ENCODE assay signal across 9 mouse cellular contexts in the genomic region with DNA sequence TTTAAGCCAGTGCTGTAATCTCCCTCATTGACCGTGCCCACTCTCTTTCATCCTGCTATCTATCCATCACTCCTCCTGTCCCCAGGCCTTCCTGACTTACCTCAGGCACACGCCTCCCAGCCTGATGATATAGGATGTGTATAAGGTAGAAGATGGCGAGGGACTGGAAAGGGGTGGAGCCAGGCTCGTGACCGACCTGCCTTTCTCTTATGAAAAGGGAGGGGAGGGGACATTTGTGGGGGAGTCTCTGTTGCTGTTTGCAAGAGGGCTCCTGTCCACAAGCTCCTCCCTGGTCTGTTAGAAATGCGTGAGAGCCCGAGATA. TPM values are rescaled to one million over a fixed set of nuclear protein-coding genes. Genes with fewer than 3 reads are reported as not detected.
DNase-seq lines count a peak whose midpoint lies in the region; ATAC-seq lines count a peak whose summit lies in the region.
"Had no signal": no experiment of that assay in that cellular context is flagged by ENCODE, and none has a peak within 500 bp of the region (broad histone marks: within the 10 kb centered on the region; RNA-seq: fewer than 3 reads in every experiment).

TSS of gene Tspo2 (minus strand) at position 170 of the 323 bp plus-strand sequence.

- no peaks in the 10 kb centered on the region for H3K36me3 ChIP-seq in midbrain, embryonic 10.5 days
- H3K36me3 ChIP-seq in midbrain, embryonic 11.5 days (ENCODE audit: control insufficient read depth, insufficient read depth, low read length): no peaks in the 10 kb centered on the region
- H3K36me3 ChIP-seq in embryonic facial prominence, embryonic 10.5 days (replicated peaks): no peaks in the 10 kb centered on the region

- H3K4me1 ChIP-seq in midbrain, embryonic 10.5 days: peaks cover 11% of the 10 kb centered on the region
- H3K4me1 ChIP-seq in midbrain, embryonic 11.5 days (ENCODE audit: control insufficient read depth, insufficient read depth, low read length): no peaks in the 10 kb centered on the region
- H3K4me1 ChIP-seq in embryonic facial prominence, embryonic 10.5 days: peaks cover 18% of the 10 kb centered on the region; the same call in 1 of the 2 replicates

- H3K4me2 ChIP-seq in midbrain, embryonic 11.5 days: no peak within 1 kb of the TSS

- H3K27ac ChIP-seq in midbrain, embryonic 10.5 days (replicated peaks): 0 out of 2 replicates have a peak within 1 kb of the TSS, but pooled peaks have one; percentile 60
- H3K27ac ChIP-seq in midbrain, embryonic 11.5 days (ENCODE audit: low read depth, low read length): no peak within 1 kb of the TSS
- H3K27ac ChIP-seq in embryonic facial prominence, embryonic 10.5 days (replicated peaks): peak within 1 kb of the TSS; percentile 30; the same call in 1 of the 2 replicates

- no peaks in the 10 kb centered on the region for H3K9me3 ChIP-seq in midbrain, embryonic 10.5 days (replicated peaks)
- H3K9me3 ChIP-seq in midbrain, embryonic 11.5 days (ENCODE audit: control insufficient read depth, low read length): no peaks in the 10 kb centered on the region
- no peaks in the 10 kb centered on the region for H3K9me3 ChIP-seq in embryonic facial prominence, embryonic 10.5 days
- H3K9me3 ChIP-seq: megakaryocyte, embryonic 14.5 days had no signal

- H3K4me3 ChIP-seq in midbrain, embryonic 10.5 days: no peak within 1 kb of the TSS
- no peak within 1 kb of the TSS for H3K4me3 ChIP-seq in midbrain, embryonic 11.5 days (ENCODE audit: low read depth, low read length)
- no peak within 1 kb of the TSS for H3K4me3 ChIP-seq in embryonic facial prominence, embryonic 10.5 days
- H3K4me3 ChIP-seq: megakaryocyte, embryonic 14.5 days had no signal

- ATAC-seq in midbrain, embryonic 11.5 days (ENCODE audit: low FRiP score): no peak
- no peak for ATAC-seq in CD4-positive, CD25-positive, alpha-beta regulatory T cell, adult 4 months
- ATAC-seq: forebrain, embryonic 14.5 days had no signal

- no peaks in the 10 kb centered on the region for H3K27me3 ChIP-seq in midbrain, embryonic 10.5 days (ENCODE audit: low read depth, poor library complexity, severe bottlenecking)
- H3K27me3 ChIP-seq in midbrain, embryonic 11.5 days (ENCODE audit: control insufficient read depth, insufficient read depth, low read length): no peaks in the 10 kb centered on the region
- H3K27me3 ChIP-seq in embryonic facial prominence, embryonic 10.5 days (replicated peaks; ENCODE audit: low read depth, poor library complexity, severe bottlenecking): no peaks in the 10 kb centered on the region

- WGBS in midbrain, embryonic 10.5 days: 81% methylated on average over 7 of the region's 7 CpGs
- WGBS in midbrain, embryonic 11.5 days: 78% methylated on average over 7 of the region's 7 CpGs
- 70% methylated on average over 7 of the region's 7 CpGs for WGBS in embryonic facial prominence, embryonic 10.5 days

- H3K9ac ChIP-seq in midbrain, embryonic 11.5 days (ENCODE audit: low read length): no peak within 1 kb of the TSS

- no peak for DNase-seq in midbrain, embryonic 10.5 days (ENCODE audit: low spot score)
- no peak for DNase-seq in midbrain, embryonic 11.5 days (ENCODE audit: low spot score, missing footprints)
- no peak for DNase-seq in embryonic facial prominence, embryonic 10.5 days (ENCODE audit: low spot score)
- DNase-seq in liver: peak; percentile 90
- peak; percentile 44 to 70 for DNase-seq in spleen, postnatal 36 days (ENCODE audit: low spot score in 2 of 2)
- no peak for DNase-seq in adrenal gland, postnatal 10 days

RNA-seq across cellular contexts. Expression of gene Tspo2, which starts in this region (rescaled TPM):
- 0.43 TPM in 1 of 2 replicates, not detected in the other for polyA plus RNA-seq in midbrain, embryonic 10.5 days (2016; fragmentation: Nextera tagmentation; extraction: Ambion mirVana)
- 0.36 and 0.61 TPM in 2 replicates for polyA plus RNA-seq in midbrain, embryonic 11.5 days (2014; fragmentation: Nextera tagmentation; extraction: Ambion mirVana)
- 0.24 and 0.45 TPM in 2 replicates for polyA plus RNA-seq in embryonic facial prominence, embryonic 10.5 days (2016; fragmentation: Nextera tagmentation; extraction: Ambion mirVana)
- not detected for polyA plus RNA-seq in CD4-positive, CD25-positive, alpha-beta regulatory T cell, adult 4 months (2017; shearing (Covaris generic))
- total RNA-seq in adrenal gland, postnatal 10 days (2021): 1 to 10 TPM; 1.5 to 2.1 TPM

Comparison
In these comparisons a context has a peak if more than half of its experiments do, and no peak if none do; other contexts are left out.
1. DNase-seq: peak in liver (single experiment) and spleen, postnatal 36 days (2 of 2); none in midbrain, embryonic 10.5 days (single experiment), midbrain, embryonic 11.5 days (single experiment), embryonic facial prominence, embryonic 10.5 days (single experiment) and adrenal gland, postnatal 10 days (single experiment).